Mouse (Mus musculus) 3T3-L1 (cell line): ENCODE results near the gene Sh3gl2.
A peak's percentile ranks its signal among the peaks of the same experiment; 100 is the strongest.

ENCODE experiments used
- DNase-seq: peaks from one replicate; pipeline ENCODE4 v3.0.0-alpha.2; 2015; ENCODE audit warnings: low read depth, low spot score

Sh3gl2 gene

GRCm38 (mm10) chr4:85613331-85613730, 408.4 kb downstream of the Sh3gl2 start:
- DNase-seq, result no peak

DNA sequence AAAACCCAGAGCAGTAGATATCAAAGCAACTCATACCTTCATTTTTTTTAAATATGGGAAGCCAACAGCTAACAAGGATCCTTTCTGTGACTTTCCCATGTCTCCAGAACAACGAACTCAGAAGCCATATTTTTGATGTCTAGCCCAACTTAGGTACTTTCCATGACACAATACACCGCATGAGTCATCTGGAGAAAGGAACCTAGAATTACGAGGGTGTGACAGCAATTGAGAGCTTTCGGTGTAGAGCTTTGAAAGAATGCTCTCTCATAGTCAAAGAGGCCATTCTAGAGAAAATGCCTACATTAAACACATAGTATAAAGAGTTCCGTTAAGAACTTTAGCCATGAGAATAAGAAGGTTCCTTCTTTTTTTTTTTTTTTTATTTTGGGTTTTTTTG, 413.8 kb downstream of the Sh3gl2 start:
- DNase-seq, result peak; percentile 1

DNA sequence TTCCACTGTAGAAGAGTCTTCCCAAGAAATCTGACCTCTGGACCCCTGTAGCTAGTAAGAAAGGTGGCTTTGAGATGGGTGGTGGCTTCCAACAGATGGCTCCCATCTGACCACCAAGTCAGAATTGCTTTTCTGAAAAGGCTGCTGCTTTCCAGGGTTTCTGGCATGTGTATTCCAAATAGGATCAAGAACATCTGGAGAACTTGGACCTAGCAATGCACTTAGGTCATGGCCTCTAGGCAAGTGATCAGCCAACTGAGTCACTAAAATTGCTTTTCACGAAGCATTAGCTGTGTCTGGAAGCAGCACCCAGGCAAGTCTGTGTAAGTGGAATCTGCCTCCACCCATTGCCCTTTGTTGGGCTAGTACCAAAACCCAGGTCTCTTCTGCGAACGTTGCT, 414.3 kb downstream of the Sh3gl2 start:
- DNase-seq, result no peak

DNA sequence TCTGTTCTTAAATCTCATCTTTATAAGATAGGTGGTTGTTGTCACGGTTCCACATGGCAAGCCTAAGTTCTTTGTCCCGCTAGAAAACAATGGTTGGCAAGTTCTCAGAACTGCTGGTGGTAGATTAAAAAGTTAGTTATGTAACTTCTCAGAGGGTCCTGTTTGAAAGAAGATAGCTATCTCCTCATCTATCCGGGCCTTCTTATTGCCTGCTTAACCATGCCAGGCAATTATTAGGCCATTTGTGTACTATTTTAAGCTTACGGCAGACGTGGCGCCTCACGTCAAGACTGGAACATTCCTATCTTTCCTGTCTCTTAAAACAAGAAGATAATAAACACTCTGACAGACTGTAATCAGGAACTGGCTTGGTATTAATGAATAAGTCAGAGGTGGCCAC, 424.5 kb downstream of the Sh3gl2 start:
- DNase-seq, result no peak

DNA sequence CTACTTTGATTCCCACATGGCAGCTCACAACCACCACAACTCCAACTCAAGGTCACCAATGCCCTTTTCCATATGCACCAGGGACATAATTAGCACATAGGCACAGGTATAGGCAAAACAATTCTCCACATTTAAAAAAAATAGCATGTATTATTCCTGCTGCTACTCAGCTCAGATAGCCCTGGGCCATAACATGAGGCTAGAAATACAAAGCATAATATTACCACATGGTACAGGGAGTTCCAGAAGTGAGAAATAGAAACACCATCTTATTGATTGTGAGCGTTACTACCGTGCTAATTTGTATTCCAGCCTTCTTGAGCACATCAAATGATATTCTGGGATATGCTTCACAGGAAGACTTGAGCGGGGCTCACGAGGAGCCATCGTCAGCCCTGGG, 464.3 kb downstream of the Sh3gl2 start:
- DNase-seq, result no peak

DNA sequence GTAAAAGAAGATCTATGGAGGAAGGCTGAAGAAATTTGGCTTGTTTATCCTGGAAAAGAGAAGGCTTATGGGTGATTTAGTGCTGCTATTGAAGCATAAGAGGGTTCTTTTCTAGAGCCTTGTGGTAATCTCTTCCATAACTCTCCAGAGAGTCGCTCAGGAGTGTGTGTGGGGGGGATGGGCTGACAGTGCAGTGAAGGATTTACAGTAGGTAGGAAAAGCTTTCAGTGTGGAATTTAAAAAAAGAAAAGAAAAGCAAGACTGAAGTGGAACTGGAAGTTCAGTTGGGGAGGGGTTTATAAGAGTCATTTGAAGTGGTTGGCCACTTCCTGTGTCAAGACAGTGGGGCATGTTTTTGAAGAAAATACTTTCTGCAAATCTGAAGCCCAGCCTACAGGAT, 464.8 kb downstream of the Sh3gl2 start:
- DNase-seq, result no peak

GRCm38 (mm10) chr4:85672290-85672689, 467.4 kb downstream of the Sh3gl2 start:
- DNase-seq, result no peak

DNA sequence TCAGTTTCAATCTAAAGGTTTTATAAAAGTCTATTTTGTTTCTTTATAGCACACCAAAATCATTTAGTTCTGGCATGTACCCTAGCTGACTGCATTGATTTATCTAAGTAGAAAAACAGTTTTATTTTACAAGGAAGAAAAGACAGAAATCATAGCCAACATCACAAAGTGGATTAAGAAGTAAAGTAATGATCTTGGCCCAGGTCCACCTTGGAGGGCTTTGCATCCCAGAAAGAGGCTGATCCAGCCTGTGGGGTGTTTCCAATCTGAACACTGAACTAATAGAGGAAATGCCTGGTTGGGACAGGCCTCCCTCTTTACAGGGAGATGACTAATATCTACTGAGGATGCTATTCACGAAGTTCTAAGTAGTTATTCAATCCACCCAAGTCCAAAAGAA, 472.7 kb downstream of the Sh3gl2 start:
- DNase-seq, result no peak

GRCm38 (mm10) chr4:85686160-85686559, 481.2 kb downstream of the Sh3gl2 start:
- no peak for DNase-seq
